Mouse (Mus musculus) liver, embryonic 14.5 days (tissue): ENCODE data around the gene Ms4a4d.

Experiments used
- CTCF ChIP-seq: IDR thresholded peaks from 2 replicates; pipeline ENCODE4 v1.5.1; 2016; ENCODE audit warnings: antibody characterized with exemption, low read depth, control low read depth
- EP300 ChIP-seq: IDR thresholded peaks from 2 replicates; pipeline ENCODE4 v1.6.1; 2016; ENCODE audit warnings: antibody characterized with exemption, low read depth

- TF ChIP-seq CTCF (no peak), EP300 (no peak)
These were observed 31.7 kb upstream of the Ms4a4d start for GRCm38 (mm10) chr19:11504857-11505256.
